Mouse (Mus musculus) embryonic fibroblast, embryonic 13.5 days (primary cell): Measurements from ENCODE around the gene Gm20604.

ENCODE experiments used
- CTCF ChIP-seq: IDR thresholded peaks from 2 replicates; pipeline ENCODE4 v1.5.1; 2011; ENCODE audit warnings: mild to moderate bottlenecking, control low read depth, low read length, moderate library complexity, borderline replicate concordance; ENCODE audit not compliant: insufficient read depth
- POLR2A ChIP-seq: IDR thresholded peaks from 2 replicates; pipeline ENCODE4 v1.6.1; 2011; ENCODE audit warnings: low read depth, mild to moderate bottlenecking, control low read depth, low read length, moderate library complexity

DNA sequence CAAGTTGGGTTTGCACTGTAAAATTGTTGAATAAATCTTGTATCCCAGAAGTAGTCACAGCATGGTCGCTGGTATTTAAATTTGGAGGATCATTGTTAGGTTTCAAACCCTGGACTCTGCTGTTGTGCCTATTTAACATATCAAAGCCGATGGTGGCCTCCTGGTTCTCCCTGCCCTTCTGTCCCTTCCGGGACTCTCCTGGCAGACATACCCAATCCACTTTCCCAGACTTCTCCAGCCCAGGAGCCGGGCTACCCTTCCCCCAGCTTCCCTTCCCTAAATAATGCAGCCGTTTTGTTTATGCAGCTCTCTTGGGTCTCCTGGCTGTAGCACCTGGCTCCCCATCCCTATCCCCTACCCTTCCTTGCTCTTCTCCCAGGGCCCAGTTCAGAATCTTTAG, 464 bp upstream of the Gm20604 start:
- TF ChIP-seq POLR2A (no peak), CTCF (no peak)
